Mouse (Mus musculus) lung, postnatal 0 days (tissue): Measurements from ENCODE around the gene Hoxa1. TPM values are rescaled to one million over a fixed set of nuclear protein-coding genes. Genes with fewer than 3 reads are reported as not detected.

Experiments used
- ATAC-seq: fragments of 200-750 bp; cut with Nextera tagmentation; 2 replicates; pipeline ENCODE4 v1.8.0; 2017; ENCODE audit warnings: moderate library complexity
- DNase-seq: peaks from one replicate; pipeline ENCODE4 v3.0.0-alpha.2; 2016; ENCODE audit warnings: low spot score
- H3K27ac ChIP-seq: fragments of 300-500 bp; sonication (generic); 2 replicates; pipeline ENCODE4 v1.5.1; 2014; ENCODE audit warnings: antibody characterized with exemption, mild to moderate bottlenecking, low read length, mixed read lengths
- H3K27me3 ChIP-seq: fragments of 300-500 bp; sonication (generic); replicated peaks from 2 replicates; pipeline ENCODE4 v1.6.1; 2014; ENCODE audit warnings: low read length, mixed read lengths; ENCODE audit not compliant: insufficient read depth
- H3K36me3 ChIP-seq: fragments of 300-500 bp; sonication (generic); 2 replicates; pipeline ENCODE4 v1.6.1; 2014; ENCODE audit warnings: low read length, mixed read lengths; ENCODE audit not compliant: insufficient read depth
- H3K4me1 ChIP-seq: fragments of 300-500 bp; sonication (generic); 2 replicates; pipeline ENCODE4 v1.6.1; 2014; ENCODE audit warnings: antibody characterized with exemption, low read depth, low read length, mixed read lengths; ENCODE audit not compliant: insufficient read depth
- H3K4me2 ChIP-seq: fragments of 300-500 bp; sonication (generic); replicated peaks from 2 replicates; pipeline ENCODE4 v1.6.1; 2014; ENCODE audit warnings: low read depth, mild to moderate bottlenecking, low read length, moderate library complexity, mixed read lengths
- H3K4me3 ChIP-seq: fragments of 300-500 bp; sonication (generic); 2 replicates; pipeline ENCODE4 v1.5.1; 2014; ENCODE audit warnings: low read depth, low read length
- H3K9ac ChIP-seq: fragments of 300-500 bp; sonication (generic); replicated peaks from 2 replicates; pipeline ENCODE4 v1.6.1; 2014; ENCODE audit warnings: low read depth, mild to moderate bottlenecking
- H3K9me3 ChIP-seq: fragments of 300-500 bp; sonication (generic); 2 replicates; pipeline ENCODE4 v1.6.1; 2016; ENCODE audit warnings: low read length, mixed read lengths
- CTCF ChIP-seq: IDR thresholded peaks from 2 replicates; pipeline ENCODE4 v1.5.1; 2016; ENCODE audit warnings: antibody characterized with exemption, mild to moderate bottlenecking
- EP300 ChIP-seq: IDR thresholded peaks from 2 replicates; pipeline ENCODE4 v1.6.1; 2016; ENCODE audit warnings: antibody characterized with exemption, mild to moderate bottlenecking, control low read depth
- WGBS: fragments of 180-500 bp; shearing (Covaris S2); extraction: QIAGEN DNeasy Blood & Tissue Kit; methylation state at CpG from one replicate; pipeline ENCODE4 v1.1.7; 2014; 5-methylcytosine and 5-hydroxymethylcytosine counted together
- polyA plus RNA-seq: library from polyadenylated mRNA; unstranded; fragments of >200 nt; fragmentation: Nextera tagmentation; extraction: Ambion mirVana; gene quantifications from 2 replicates; pipeline ENCODE4 v1.2.1, GENCODE M21; 2015

Gene Hoxa1
- polyA plus RNA-seq, 1 experiment from 2014 or later: 1.0 TPM

DNA sequence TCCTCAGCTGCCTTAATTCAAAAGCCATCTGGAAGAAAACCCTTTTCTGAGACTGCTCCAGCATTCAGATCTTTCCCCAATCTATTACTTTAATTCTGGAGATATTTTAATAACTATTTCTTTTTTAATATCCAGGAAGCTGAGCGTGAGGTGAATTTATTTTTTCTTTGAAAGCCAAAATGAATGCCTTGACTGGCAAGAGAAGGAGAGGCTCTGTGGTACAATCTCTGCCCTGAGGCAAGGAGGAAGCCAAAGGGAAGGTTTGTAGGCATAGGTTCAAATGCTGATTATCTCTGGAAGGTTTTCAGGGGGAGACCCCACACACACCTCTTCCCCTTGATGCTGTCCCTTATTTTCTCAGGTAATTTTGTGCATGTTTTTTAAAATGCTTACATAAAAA lies 9.1 kb upstream of the Hoxa1 start:
- no peak for TF ChIP-seq CTCF
- no peak for TF ChIP-seq EP300
- no peak for ATAC-seq
- peaks cover 10% of the 10 kb centered on the region; the same call in 1 of the 2 replicates for H3K4me1 ChIP-seq
- peak overlapping the region; percentile 79 for H3K27ac ChIP-seq
- no peaks in the 10 kb centered on the region for H3K9me3 ChIP-seq
- no peak for DNase-seq
- peaks cover 11% of the 10 kb centered on the region; the same call in 1 of the 2 replicates for H3K27me3 ChIP-seq
- H3K36me3 ChIP-seq: no peaks in the 10 kb centered on the region
- H3K4me3 ChIP-seq: peak overlapping the region; percentile 30; the same call in 1 of the 2 replicates
- H3K4me2 ChIP-seq: peak overlapping the region; percentile 70
- 25% methylated on average over 1 of the region's 1 CpGs for WGBS
- peak overlapping the region; percentile 56 for H3K9ac ChIP-seq

GRCm38 (mm10) chr6:52166431-52167077 lies 8.4 kb upstream of the Hoxa1 start:
- no peak for ATAC-seq
- Histone ChIP-seq H3K27ac (peak overlapping the region; percentile 79), H3K9ac (peak overlapping the region; percentile 56; the same call in 1 of the 2 replicates), H3K4me2 (peak overlapping the region; percentile 70), H3K36me3 (no peaks in the 10 kb centered on the region), H3K9me3 (no peaks in the 10 kb centered on the region), H3K4me3 (peak overlapping the region; percentile 30; the same call in 1 of the 2 replicates), H3K4me1 (peaks cover 10% of the 10 kb centered on the region; the same call in 1 of the 2 replicates), H3K27me3 (peaks cover 11% of the 10 kb centered on the region; the same call in 1 of the 2 replicates)
- 13% methylated on average over 4 of the region's 4 CpGs for WGBS
- no peak for TF ChIP-seq CTCF
- no peak for TF ChIP-seq EP300
- peak; percentile 46 for DNase-seq

DNA sequence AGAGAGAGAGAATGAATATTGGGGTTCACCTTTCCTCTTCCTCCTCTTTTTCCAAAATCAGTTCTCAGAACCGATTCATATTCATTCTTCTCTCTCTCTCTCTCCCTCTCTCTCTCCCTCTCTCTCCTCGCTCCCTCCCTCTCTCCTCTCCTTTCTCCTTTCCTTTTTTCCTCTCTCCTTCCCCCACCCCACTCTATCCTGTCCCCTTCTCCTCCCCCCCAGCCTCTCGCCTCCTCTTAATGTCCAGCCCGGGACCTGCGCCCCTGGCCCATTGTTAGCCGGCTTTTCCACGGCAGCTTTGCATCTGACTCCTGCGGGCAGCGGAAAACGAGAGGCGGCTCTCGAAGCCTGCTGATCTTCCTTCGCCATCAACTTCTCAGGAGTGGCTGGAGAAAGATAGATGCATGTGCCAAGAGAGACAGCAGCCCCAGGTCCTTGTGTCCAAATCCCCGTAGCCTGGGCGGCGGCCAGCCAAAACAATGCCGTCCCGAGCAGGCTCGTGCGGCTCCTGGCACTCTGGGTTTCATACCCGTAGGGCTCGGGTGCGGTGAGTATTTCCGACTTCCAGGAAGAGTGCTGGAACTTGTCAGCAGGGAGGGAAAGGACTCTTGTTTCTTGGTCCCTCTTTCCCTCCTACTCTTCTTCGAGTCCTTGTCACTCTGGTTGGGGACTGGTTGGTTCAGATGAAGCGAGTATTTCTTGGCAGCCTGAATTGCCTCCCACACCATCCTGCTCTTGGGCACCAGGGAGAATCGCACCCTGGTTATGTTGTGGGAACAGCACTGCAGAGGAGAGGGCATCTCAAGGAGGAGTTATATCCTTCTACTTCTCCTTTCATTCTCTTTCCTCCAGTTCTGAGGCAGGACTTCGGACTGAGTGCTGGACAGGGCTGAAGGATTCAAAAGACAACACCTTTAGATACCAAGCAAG lies 7.6 kb upstream of the Hoxa1 start:
- H3K36me3 ChIP-seq: no peaks in the 10 kb centered on the region
- 4% methylated on average over 27 of the region's 28 CpGs for WGBS
- peaks cover 11% of the 10 kb centered on the region; the same call in 1 of the 2 replicates for H3K27me3 ChIP-seq
- peaks cover 10% of the 10 kb centered on the region; the same call in 1 of the 2 replicates for H3K4me1 ChIP-seq
- H3K9me3 ChIP-seq: no peaks in the 10 kb centered on the region
- H3K27ac ChIP-seq: peak overlapping the region; percentile 79
- ATAC-seq (no peak), DNase-seq (peak; percentile 53)
- peak overlapping the region; percentile 54 for H3K4me3 ChIP-seq
- TF ChIP-seq EP300 (no peak), CTCF (no peak)
- H3K4me2 ChIP-seq: peak overlapping the region; percentile 70
- peak overlapping the region; percentile 24; the same call in 1 of the 2 replicates for H3K9ac ChIP-seq

DNA sequence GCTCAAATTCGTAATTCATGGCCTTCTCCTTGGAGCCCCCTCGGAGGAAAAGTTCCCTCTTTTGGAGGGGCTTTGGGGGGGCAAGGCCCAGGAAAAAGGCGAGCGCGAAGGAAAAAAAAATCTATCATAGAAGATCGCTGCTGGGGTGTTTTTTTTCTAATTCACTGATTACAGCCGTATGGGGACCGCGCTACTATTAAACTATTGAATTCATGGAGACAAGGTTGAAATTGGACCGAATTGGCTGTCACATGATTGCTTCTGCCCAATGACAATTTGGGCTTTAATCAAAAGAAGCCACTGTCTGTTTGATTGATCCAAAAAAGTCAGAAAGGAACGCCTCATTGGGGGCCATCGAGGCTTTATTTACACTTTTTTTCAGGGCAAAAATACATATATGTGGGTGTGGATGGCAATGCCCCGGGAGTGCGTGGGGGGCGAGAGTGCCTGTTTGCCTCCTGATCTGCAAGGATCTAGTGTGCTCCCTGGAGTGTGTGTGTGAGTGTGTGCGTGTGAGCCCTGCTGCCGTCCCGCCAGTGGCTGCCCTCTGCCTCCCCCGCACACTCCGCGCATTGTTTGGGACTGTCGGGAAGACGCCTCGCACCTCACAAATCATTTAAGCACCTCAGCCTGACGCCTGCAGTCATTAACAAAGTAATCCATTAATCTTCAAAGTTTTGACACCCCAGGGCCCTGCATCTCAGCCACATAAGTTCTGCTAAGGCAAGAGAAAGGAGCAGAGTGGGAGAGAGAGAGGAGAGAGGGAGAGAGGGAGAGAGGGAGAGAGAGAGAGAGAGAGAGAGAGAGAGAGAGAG lies 6.7 kb upstream of the Hoxa1 start, which contains the start of gene Hoxa2:
Hoxa2 (minus strand) TSS at position 206 of the 815 bp plus-strand sequence.
- H3K9ac ChIP-seq: peak within 1 kb of the TSS; percentile 50
- peaks cover 5% of the 10 kb centered on the region; the same call in 1 of the 2 replicates for H3K4me1 ChIP-seq
- H3K4me2 ChIP-seq: peak within 1 kb of the TSS; percentile 70
- H3K9me3 ChIP-seq: no peaks in the 10 kb centered on the region
- peak; percentile 46 for ATAC-seq
- TF ChIP-seq EP300 (0 out of 2 replicates have a peak, but pooled peaks have one; percentile 39), CTCF (no peak)
- peak within 1 kb of the TSS; percentile 54 for H3K4me3 ChIP-seq
- H3K36me3 ChIP-seq: no peaks in the 10 kb centered on the region
- H3K27me3 ChIP-seq: peaks cover 7% of the 10 kb centered on the region; the same call in 1 of the 2 replicates
- peak; percentile 73 for DNase-seq
- H3K27ac ChIP-seq: peak within 1 kb of the TSS; percentile 79
- under 1% methylated on average over 25 of the region's 25 CpGs for WGBS

DNA sequence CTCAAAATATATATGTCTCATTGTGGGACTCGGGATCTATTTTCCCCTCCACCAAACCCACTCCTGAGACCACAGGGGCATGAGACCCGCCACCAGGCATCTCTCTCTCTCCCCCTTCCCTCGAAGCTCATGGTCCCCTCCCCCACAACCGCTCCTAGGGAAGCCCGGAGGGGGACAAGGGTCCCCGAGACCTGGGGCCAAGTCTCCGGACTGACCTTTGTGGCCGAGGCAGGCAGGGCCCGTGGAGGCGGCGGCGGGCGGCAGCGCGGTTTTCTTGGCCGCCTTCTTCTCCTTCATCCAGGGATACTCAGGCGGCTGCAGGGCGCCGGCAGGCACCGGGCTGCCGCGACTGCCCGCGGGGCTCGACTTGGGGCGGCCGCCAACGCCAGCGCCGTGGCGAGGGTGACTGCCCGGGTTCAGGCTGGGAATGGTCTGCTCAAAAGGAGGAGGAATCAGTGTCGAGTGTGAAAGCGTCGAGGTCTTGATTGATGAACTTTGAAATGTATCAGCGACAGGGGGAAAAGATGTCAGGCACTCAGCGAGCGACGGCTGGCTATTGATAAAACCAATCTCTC lies 6.0 kb upstream of the Hoxa1 start:
- H3K36me3 ChIP-seq: no peaks in the 10 kb centered on the region
- peak overlapping the region; percentile 50 for H3K9ac ChIP-seq
- TF ChIP-seq EP300: no peak
- TF ChIP-seq CTCF: no peak
- peak overlapping the region; percentile 70 for H3K4me2 ChIP-seq
- H3K4me1 ChIP-seq: 0 out of 2 replicates have a peak, but pooled peaks cover 7% of the 10 kb centered on the region
- no peaks in the 10 kb centered on the region for H3K9me3 ChIP-seq
- peak overlapping the region; percentile 79 for H3K27ac ChIP-seq
- H3K4me3 ChIP-seq: peak overlapping the region; percentile 54
- 2% methylated on average over 39 of the region's 39 CpGs for WGBS
- H3K27me3 ChIP-seq: peaks cover 6% of the 10 kb centered on the region; the same call in 1 of the 2 replicates
- DNase-seq (peak; percentile 65), ATAC-seq (peak; percentile 12; the same call in 1 of the 2 replicates)
